Mouse (Mus musculus) thymus, postnatal 10 days (tissue): ENCODE results near the gene Hand2.

Experiments
- DNase-seq, 2 experiments: peaks; one replicate each; pipeline ENCODE4 v3.0.0; 2021; ENCODE audit warnings: low spot score in 2 of 2

Gene Hand2

DNA sequence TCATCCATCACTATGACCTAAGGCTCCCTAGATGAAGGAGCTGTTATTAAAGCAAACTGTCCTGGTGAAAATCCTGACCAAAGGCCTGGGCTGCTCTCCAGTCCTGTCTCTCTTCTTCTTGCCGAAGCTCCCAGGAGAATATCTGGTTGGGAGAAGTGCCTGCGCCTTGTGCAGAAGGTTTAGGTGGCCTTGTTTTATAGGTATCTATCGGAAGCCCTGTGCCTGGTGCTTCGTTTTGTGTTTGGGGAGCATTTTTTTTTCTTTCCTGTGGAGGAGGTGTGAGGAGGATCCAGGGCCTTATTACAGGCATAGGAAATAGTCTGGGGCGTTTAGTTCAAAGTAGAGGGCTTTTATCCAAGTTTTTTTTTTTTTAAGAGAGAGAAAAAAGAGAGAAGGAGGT, 3.9 kb downstream of the Hand2 start:
- DNase-seq: no peak

GRCm38 (mm10) chr8:57325111-57325891, 4.5 kb downstream of the Hand2 start:
- no peak for DNase-seq

GRCm38 (mm10) chr8:57326091-57327065, 5.6 kb downstream of the Hand2 start:
- no peak for DNase-seq

GRCm38 (mm10) chr8:57327281-57328160, 6.7 kb downstream of the Hand2 start:
- DNase-seq: no peak

- DNase-seq: no peak
Observed at GRCm38 (mm10) chr8:57328161-57328920, 7.6 kb downstream of the Hand2 start.

GRCm38 (mm10) chr8:57328931-57329341, 8.2 kb downstream of the Hand2 start:
- DNase-seq: no peak

- no peak for DNase-seq
Observed at GRCm38 (mm10) chr8:57330106-57330505, 9.3 kb downstream of the Hand2 start.

DNA sequence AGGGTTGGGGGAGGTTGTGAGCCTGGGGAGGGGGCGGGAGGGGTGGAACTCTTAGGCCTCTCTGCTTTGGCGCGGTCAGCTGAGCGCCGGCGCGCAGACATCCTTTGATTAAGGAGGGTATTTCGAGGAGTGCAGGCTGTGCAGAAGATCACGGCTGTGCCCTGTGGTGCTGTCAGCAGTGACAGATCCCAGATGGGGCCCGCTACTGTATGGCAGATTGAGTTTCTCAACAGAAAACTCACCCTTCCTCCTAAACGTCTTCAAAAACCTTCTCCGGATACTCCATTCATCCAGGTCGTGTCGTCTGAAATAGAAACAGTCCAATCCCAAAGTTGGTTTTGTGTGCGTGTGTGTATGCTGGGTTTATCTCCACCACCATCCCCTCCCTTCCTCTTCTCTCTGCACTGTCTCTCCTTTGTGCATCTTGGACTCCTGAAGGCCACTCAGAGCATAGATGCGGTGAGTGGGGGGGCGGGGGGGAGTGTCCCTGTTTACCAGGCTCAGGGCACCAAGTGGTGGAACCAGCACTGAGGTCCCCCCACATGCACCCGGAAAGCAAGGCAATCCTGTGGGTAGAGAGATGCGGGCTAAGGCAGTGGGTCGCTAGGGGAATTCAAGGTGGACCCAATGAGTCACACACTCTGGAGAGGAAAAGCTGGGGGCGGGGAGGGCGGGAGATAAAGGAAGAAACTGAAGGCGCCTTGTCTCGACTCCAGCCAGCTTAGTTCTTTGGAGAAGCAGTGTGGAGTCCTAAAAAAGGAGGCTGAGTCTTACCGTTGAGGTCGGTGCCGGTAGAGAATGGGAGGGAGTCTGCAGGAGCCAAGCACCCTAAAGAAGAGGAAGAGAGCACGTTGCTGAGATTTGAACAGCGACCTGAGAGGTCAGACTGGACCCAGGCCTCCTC, 11.2 kb downstream of the Hand2 start:
- no peak for DNase-seq

- DNase-seq: no peak
Observed at GRCm38 (mm10) chr8:57332676-57333482, 12.1 kb downstream of the Hand2 start.

DNA sequence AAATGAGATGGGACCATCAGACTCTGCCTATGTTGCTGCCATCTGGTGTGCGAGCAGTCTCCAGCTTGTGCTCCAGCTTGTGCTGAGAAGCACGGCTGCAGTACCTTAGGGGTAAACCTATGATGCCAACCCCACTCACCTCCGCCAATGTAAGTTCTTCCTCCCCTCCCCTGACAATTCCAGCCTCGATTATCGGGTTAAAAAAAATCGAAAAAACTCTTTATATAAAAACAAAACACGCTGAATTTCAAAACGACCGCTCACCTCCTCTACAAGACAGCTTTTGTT, 12.6 kb downstream of the Hand2 start:
- no peak for DNase-seq

GRCm38 (mm10) chr8:57333795-57334551, 13.2 kb downstream of the Hand2 start:
- no peak for DNase-seq

DNA sequence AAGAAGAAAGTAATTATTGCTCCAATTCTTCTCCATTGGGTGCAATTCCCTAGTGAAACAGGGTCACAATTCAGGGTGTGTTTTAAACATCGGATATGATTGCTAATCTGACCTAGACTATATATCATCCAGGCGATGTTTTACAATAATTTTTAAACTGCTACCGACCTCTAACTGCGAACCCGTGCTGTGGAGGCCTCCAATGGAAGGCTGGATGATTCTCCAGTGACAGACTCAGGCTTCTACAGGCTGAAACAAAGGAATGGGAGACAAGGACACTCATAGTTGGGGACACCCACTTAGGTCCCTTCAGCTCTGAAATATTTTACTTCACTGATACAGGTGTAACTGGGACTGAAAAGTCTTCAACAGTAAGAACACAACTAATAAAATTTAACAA, 13.9 kb downstream of the Hand2 start:
- DNase-seq: no peak

- no peak for DNase-seq
Observed at GRCm38 (mm10) chr8:57337271-57338030, 16.7 kb downstream of the Hand2 start.

DNA sequence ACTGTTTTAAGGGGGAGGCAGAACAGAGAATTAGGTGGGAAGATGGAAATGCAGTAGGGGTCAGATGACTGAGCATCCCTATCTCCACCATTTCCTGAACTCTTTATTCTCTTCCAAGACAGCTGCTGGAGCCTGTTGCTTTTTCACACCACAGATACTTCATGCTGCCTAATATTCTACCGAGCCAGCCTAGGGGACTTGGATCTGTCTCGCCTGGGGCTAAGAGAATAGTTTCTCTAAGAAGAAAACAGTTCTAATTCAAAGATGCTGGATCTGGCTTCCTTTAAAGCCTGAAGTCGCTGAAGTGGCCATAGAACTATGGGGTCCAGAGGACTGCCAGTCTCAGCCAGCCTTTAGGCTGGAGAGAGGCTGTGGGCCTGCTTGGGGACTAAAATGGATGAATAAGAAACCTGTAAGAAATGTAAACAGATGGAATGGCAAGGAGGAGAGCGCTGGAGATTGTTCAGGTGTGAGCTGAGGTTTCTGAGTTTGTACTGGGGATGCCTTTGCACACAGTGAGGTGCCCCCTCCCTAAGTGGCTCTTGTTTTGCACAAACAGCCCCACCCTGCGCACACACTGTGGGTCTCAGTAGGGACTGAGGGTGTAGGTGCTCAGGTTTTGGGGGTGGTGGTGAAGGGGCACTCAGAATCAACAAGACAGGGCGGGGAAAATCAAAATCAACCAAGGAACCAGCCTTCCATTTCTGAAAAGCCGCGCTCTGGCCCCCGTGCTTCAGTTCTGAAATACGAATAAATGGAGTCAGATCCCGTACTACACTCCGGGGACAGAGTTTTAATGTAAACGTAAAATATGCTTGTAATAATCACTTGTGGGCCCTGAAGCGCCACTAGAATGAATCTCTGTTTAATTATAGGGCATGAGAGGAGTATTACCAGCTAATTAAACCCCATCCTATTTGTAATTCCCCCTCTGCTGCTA, 19.2 kb downstream of the Hand2 start:
- no peak for DNase-seq

DNA sequence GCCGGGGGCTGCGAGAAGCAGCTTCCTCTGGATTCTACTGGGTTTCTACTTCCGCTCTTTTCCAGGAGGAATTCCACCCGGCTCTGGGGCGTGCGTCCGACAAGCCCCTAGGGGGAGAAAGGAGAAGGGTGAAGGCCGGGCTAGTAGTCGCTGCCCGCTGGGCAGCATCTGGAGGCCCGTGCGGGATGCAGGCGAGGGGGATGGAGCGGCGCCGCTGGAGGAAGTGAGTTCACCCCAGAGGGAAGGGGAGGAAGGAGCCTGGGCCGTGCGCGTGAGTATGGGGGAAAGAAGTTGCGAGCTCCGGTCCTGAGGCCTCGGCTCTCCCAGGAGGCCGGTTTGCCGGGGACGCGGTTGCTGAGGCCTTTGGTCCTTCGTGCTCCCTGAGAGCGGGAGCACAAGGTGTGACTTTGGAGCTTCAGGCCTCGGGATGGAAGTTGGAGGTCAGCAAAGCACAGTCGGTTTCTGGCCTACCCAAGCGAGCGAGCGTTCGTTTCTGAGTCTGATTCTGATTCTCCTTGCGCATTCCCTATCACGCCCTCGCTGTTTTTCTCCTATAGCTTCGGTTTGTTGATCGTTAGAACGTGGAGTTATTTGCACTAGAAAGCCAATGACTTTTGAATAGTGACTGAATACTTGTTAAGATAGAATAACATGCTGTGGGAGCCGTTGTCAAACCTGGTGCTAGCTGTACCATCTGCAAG, 20.2 kb downstream of the Hand2 start:
- DNase-seq: no peak

GRCm38 (mm10) chr8:57341541-57341840, 20.7 kb downstream of the Hand2 start:
- DNase-seq: no peak
